Mouse (Mus musculus) cerebellum, postnatal 36 days (tissue): Measurements from ENCODE around the gene Trpm8.

ENCODE experiments used
- DNase-seq, 2 experiments: peaks; one replicate each; pipeline ENCODE4 v3.0.0; 2021 to 2022; ENCODE audit warnings: mixed read lengths in 2 of 2

Gene Trpm8

DNA sequence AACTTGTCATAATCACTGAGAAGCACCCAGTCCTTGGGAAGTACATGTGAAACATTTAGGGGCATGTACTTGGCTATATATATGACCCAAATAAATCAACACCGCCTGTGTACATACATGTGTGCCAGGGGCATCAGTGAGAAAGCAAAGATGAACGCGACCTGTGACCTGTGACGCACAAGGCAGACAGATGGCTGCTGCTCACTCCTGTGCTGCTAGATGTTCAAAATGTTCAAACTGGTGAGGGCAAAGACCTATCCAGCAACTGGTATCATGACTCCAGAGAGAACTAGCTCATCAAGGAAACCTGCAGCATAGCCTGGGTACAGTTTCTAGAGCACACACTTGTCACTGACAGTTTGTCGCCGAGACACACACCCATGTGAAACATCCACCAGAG, 10.0 kb upstream of the Trpm8 start:
- no peak for DNase-seq

DNA sequence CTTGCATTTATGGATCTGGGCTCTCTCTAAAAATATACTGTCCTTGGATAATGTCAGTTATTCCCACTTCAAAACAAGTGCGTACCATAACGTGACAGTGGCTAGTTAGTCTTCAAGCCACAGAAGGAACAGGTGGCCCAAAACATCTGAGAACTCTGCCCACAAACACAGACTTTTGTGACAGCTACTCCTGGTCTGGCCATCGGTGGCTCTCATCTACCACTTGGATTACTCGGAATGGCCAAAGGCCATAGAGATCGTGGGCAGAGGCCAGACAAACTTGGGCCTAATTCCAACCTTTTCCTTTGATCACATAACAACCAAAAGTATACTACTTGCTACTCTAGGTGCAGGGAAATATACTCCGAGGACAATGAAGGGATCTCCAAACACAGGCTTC, 9.4 kb upstream of the Trpm8 start:
- no peak for DNase-seq

DNA sequence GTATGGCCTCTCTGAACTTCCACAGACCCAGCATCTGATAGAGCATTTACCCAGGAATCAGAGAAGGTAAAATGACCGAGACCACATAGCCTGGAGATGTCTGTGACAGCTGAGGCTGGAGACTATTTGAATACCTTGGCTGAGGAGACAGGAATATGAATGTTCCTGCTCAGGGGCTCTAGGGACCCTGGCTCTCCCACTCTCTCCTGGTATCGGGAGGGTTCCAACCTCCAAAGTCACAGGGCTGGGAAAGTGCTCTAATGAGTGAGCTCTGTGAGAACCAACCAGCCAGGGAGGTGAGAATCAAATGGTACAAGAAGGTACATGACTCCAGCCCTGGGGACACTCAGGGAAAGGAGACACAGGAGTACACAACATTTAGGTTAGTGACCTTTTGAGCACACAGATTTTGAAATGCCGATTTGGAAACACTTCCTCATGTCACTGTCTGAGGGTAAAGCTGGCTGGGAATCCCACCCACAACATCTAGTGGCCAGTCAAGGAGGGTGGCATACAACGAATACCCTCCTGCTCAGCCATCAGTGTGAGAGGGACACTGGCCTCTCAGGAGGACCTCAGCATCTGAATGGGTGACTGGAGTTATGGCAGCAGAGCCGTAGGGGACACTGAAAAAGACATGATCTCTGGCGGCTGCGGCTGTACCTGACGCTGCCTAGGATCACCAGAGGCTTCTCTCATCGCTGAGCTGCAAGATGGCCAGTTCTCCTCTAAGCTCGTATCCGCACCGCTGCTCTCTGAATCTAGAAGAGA, 7.7 kb upstream of the Trpm8 start:
- DNase-seq, result no peak

DNA sequence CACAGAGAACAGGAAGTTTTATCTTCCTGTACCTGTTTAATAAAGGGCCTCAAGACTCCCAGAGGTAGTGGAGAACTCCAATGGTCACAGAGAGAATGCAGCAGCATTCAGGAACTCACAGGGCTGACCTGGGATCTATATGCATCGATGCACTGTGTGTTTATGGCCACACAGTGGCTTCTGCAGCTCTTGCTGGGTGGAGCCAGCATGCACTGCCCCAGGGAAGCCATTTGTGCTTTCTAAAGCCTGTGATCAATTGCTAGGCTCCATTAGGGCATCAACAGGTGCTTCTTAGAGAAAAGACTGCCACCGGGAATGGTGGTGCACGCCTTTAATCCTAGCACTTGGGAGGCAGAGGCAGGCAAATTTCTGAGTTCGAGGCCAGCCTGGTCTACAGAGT, 4.6 kb upstream of the Trpm8 start:
- no peak for DNase-seq

DNA sequence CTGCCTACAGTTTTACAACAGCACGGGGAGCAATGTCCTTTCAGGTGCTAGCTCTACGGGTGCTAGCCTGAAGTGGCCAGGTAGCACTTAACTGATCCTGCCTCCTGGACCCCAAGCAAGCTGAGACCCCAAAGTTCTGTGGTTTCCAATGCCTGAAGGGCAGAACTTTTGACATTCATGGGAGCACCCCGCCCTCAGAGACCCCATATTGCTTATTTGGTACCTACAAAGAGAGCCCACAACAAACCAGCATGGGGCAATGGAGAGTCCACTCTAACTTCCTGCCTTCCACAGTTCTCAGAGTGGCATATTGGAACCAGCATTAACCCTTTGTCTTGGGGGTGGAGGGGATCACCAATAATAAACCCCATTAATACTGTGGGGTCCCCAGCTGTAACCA, 4.1 kb upstream of the Trpm8 start:
- no peak for DNase-seq

DNA sequence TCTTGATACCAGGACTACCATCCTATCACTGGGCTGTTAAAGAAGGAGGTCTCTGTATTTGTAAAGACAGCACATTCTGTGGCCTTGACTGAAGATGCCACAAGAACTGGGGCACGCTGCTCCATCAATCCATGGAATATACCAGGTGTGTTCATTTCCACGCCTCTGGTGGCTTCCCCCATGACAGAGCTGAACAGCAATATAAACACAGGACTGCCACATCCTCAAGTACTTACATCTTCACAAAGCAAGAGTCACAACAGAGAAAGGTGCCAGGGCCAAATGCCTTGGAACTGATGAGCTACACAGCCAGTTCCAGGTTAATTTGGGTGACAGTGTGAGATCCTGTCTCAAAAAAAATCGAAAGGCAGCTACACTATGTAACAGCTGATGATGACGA, 3.6 kb upstream of the Trpm8 start:
- no peak for DNase-seq

DNA sequence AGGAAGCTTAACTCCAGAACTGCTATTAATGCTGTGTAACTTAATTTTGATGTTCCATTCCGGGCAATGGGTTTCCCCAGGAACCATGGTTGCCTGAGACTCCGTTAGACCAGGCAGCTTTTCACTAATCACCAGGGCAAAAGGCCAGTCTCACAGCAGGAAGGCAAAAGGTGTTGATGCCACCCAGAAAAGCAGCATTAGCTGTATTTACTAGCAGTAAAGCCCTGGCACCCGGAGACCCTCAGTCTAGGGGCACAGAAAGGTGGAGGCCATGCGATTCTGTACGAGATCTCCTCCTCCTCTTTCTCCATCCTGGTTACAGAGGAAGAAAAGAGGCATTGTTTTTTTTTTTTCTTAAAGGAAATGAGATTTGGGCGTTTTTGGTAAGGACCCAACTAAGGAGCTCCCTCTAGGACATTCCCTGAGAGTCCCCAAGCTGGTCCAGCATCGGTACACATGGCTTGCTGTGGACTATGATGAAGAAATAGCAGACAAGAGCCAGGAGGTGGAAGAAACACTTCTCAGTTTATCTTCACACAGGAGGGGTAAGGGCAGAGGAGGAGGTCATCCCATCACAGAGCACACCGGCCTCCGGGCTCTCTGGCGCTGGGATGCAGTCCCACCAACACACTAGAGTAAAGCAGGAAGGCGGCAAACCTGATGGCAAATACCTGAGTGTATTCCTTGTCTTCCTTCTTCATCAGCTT, 2.9 kb upstream of the Trpm8 start:
- peak in 1 of 2 experiments; percentile 39 for DNase-seq

DNA sequence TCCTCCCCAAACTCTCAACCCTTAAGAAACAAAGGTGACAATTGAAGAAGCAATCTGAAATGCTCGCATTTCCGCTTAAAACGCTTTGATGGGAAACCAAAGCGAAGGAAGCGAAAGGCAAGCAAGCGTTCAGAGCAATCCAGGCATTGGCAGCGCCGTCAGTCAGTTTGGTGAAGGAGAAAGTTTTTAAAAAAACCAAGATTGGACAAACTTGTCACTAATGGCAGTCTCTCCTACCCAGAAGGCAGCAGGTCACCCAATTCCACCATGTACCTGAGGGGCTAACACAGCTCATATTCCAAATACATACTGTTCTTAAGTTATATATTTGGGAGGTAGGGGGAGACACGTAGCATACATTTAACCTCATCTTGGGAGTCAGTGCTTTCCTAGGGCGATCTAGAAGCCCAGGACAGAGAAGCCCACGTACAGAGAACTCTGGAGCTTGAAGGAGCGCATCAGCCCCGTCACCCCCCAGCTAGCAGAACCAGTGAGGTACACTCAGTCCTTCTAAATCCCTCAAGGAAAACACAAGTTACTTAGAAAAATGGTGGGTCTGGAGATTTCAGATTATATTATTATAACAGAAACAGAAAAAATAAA, 2.3 kb upstream of the Trpm8 start:
- no peak for DNase-seq

DNA sequence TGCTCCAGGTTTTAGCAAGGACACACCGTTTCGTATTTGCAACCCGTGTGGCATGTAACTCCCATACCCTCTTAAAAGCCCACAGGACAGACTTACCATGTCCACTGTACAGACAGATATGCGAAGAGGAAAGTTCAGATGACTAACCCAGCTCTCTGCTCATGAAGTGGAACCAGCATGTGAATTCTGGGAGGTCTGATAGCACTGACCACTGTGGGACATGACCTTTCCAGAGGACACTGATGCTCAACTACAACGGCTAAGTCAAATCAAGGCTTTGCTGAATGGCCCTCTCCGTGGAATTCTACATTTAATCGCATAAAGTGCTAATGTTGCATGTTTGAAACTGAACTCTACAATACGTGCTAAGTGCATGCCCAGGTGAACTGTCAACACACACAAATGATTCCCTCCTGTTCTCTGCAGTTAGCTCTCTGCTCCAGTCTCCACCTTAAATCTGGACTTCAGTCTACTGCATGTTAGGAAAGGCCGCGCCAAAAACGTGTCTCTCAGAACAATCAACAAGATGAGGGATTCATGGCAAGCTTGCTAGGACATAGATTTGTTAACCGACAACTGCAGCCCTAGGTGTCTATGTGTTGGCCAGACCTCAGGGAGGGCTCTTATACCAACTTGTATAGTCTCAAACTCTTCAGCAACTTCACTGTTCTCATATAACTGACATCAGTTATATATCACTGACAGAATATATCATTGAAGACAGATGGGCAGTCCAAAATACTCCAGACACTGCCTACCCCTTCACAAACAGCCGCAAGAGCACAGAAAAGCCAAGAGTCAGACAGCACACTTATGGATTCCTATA, 1.6 kb upstream of the Trpm8 start:
- DNase-seq, result peak in 1 of 2 experiments; percentile 20

DNA sequence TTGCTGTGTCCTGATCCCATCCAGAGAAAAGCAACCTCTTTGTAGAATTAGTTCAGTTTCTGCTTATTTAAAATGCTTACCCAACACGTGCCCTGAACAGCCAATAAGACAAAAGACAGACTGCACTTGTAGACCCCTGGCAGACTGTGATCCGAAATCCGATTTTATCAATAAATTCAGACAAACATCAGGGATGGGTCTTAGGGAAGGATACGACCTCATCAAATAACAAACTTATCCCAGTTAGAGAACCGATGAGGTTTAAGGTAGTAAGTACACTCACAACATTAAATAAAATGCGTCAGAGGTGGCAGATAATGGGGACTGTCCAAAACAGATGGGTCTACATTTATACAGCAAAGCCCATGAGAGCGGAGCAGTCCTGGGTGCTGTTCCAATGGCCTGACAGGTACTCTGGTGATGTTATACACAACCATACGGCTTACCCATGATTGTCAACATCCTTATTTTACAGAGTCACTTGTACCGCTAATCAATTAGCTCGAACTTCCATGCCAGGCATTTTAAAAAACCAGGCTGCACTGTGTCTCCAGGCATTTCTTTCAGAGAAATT, 850 bp upstream of the Trpm8 start:
- no peak for DNase-seq

DNA sequence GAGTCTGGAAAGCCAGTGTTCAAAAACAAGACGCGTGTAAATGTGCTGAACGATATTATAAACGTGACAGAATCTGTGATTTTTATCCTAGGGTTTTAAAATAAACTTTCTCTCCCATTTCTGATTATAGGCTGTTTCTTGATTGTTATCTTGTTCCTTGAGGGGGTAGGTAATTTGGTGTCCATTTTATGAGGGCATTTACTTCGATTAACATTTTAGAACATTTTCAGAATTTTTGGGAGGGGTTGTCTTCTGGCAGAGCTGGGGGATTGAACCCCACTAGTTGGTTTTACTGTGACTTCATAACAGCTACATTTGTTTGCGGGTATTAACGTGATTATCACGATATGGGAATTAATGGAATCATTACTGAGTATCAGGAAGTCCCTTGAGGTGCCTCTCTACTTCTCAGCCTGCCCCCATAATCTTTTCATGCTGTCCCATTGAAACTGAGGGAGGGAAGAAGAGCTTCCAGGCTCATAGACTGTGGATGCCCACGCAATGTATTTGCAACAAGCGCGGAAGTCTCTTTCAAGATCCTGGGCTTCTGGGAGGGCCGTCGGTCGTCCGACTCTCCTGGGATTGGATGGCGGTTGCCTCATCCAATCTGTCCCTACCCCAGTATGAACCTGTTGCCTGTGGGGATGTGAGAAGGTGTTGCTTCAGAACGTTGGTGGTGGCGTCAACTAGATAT, 504 bp downstream of the Trpm8 start:
- no peak for DNase-seq

DNA sequence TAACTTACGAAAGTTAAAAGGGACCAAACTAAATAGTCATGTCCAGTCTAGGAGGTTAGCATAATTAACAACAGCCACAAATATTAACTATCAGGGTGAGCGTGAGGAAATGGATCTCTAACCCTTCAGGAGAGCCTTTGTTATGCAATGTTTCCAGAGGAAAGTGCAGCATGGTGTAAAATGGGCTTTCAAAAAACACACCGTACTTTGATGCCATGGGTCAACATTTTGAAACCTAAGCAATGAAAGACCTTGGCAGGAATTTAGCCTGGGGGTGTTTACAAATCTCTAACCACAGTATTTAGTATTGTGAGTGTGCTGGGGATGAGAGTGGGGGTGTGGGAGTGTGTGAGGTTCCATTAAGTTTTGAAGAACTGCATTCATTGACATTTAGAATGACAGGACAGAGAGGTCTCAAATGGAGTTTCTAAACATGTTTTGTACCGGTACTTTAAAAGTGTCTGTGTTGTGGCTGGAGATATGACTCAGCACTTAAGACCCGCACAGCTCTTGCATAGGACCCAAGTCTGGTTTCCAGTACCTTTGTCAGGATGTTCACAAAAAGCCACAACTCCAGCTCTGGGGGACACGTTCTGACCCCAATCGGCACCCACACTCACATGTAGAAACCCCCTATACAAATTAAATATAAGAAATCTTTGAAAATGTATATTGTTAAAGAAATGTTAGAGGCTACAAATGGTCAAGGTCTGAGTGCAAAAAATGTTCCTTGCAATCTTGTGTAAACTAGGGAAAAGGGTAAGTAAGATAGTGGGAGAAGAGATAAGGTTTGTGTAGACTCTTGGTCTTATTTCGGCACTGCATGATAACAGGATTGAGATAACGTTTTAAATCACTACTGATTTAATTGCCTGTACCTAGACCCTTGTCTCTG, 1.9 kb downstream of the Trpm8 start:
- DNase-seq, result no peak

DNA sequence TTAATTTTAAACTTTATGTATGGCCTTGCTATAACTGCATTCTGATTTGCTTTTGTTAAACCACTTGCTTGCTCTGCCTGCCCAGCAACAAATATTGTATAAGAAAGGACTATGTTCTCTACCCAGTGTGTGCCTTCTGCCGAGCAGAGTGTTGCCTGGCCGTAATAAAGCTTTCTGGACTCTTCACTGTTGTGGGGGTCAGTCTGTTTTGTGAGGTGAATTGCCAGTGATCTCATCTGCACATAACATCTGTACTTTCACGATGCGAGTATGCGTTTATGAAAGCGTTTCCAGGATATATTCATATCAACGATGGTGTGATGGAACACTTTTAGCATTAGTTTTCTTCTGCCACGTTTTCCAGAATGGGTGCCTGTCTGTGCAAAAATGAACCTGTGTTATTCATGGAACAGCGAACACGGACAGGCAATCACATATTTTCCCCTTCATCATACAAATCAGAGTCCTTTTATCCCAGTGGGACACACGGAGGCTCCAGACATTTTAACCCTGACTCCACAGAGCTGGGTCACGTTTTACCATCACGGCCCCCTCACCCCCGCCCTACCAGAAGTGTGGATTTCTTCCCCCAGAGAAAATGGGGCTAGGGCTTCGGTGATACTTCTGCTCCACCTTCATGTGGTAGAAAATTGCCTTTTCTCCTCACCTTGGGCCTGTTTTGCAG, 2.7 kb downstream of the Trpm8 start:
- no peak for DNase-seq

DNA sequence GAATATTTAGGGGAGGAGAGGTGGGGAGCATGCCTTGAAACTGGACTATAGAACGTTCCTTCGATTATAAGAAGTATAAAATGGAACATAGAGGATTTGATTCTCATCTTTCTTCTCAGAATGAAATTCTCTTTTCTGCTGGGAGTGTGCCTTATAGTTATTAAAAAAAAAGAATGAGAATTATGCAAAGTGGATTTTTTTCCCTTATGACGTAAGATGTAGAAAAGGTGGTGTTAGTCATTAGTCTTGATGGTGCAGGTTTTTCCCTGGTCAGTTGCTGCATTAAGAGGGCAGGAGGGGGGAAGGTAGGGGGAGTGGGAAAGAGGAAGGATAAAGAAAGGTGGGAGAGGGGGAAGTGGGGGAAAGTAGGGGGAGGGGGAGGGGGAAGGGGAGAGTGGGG, 4.8 kb downstream of the Trpm8 start:
- no peak for DNase-seq

DNA sequence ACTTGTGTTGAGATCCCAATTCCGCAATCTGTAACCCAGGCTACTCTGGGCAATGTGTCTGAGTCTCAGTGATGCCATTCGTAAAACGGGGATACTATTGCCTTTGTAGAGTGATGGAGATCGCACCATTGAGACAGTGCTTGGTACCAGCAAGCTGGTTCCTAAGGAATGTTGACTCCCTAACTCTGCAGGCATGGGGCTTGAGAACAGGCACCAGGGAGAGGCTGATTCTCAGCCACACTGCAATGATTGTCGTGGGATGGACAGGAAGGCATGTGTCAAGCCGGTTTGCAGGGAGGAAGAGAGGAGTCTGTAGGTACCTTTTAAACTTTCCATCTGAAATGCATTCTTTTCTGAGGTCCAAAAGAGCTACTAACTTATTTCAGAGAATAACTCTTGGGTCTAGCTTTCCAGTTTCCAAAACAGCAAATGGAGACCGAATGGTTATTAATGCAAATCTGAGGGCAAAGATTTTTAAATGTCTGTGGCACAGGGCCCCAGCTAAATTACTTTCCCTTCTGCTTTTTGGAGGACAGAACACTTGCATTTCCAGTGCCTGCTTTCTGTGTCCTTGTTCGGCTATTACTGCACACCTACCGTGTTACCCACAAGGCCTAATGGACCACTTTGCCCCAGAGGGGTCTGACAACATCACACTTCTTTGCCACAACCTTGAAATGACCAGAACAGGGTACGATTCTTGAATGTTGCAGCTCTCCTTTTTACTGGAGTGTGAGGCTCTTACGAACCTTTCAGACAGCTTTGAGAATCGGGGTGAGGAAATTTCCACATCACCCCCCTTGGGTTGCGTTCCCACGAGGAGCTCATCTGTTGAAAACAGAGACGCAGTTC, 6.1 kb downstream of the Trpm8 start:
- no peak for DNase-seq

DNA sequence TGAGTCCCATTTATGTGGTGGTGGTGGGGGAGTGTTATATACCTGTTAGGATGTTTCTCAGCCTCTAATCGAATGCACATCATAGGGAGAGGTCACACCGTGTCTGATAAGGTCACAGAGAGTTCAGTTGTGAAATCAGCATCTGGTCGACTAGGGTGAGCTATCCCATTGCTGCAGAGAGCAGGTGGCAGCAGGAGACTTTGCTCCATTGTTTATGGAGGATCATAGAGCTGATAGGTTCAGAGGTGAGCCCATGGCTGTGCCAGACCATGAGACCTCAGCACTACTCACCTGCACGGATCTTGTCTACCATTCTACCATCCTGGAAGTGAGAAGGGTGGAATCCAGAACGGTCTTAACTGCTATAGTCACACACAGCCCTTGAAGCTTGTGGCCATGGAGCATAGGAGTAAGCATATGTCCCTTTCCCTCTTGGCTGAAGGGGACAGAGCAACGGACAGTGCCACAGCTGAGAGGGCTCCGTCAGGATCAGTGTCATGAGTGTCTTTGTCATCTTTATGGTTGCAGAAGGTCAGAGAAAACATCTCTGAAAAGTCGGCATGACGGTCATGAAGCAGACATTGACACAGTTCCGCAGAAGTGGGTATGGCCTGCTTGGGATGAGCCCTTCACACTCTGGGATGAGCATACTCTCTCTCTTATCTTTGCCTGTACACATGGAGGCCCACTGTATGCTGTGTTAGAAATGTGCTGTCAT, 6.9 kb downstream of the Trpm8 start:
- DNase-seq, result no peak

DNA sequence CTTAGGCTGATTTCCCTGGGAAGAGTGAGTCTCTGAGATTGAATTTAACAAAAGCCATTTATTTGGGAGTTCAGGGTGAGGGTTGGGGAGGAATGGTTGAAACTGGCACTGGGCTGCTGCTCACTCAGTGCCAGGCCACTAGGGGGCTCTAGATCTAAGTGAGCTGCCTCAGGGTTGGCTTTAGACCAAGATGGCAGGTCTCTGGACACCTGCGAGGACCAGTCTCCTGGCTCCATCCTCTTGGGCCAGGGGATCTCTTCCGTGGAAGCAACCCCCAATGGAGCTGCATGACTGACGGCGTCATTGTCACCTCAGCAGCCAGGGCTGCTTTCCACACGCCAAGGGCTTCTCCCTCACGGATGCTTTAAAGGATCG, 7.5 kb downstream of the Trpm8 start:
- no peak for DNase-seq

DNA sequence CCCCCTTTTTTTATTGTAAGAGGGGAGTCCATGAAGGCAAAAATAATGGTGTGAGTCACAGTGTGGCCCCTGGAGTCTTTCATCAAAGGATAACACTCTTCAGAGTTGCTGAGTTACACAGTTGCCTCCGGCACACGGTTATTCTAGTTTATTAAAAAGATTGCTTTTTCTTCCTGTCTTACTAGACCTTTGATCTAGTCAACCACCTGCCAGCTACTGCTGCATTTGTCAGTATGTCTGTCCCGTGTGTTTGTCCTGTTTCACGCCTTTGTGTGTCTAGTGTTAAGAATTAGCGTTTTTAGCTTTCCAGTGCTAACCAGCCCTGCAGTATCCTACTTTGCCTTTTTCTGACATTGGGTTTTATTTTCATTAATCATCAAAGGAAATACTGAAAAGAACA, 8.2 kb downstream of the Trpm8 start:
- no peak for DNase-seq
